Mouse (Mus musculus) liver, postnatal 0 days (tissue): ENCODE measurements around the gene Cdk17. TPM values are rescaled to one million over a fixed set of nuclear protein-coding genes. Genes with fewer than 3 reads are reported as not detected.

Experiments used
- ATAC-seq: fragments of 200-750 bp; cut with Nextera tagmentation; 2 replicates; pipeline ENCODE4 v1.8.0; 2017; ENCODE audit warnings: mild to moderate bottlenecking, moderate library complexity
- DNase-seq: peaks from one replicate; pipeline ENCODE4 v3.0.0-alpha.2; 2016
- H3K27ac ChIP-seq: fragments of 300-500 bp; sonication (generic); 2 replicates; pipeline ENCODE4 v1.5.1; 2014; ENCODE audit warnings: antibody characterized with exemption, moderate library complexity, mild to moderate bottlenecking, low read depth
- H3K27me3 ChIP-seq: fragments of 300-500 bp; sonication (generic); 2 replicates; pipeline ENCODE4 v1.6.1; 2014; ENCODE audit warnings: low read length, control low read depth, mixed read lengths; ENCODE audit not compliant: insufficient read depth
- H3K36me3 ChIP-seq: fragments of 300-500 bp; sonication (generic); replicated peaks from 2 replicates; pipeline ENCODE4 v1.6.1; 2014; ENCODE audit warnings: mild to moderate bottlenecking, control low read depth, low read length, moderate library complexity, mixed read lengths; ENCODE audit not compliant: insufficient read depth
- H3K4me1 ChIP-seq: fragments of 300-500 bp; sonication (generic); 2 replicates; pipeline ENCODE4 v1.6.1; 2014; ENCODE audit warnings: antibody characterized with exemption, mild to moderate bottlenecking, control low read depth; ENCODE audit not compliant: insufficient read depth
- H3K4me2 ChIP-seq: fragments of 300-500 bp; sonication (generic); 2 replicates; pipeline ENCODE4 v1.6.1; 2014; ENCODE audit warnings: low read depth, mild to moderate bottlenecking, low read length, moderate library complexity, mixed read lengths
- H3K4me3 ChIP-seq: fragments of 300-500 bp; sonication (generic); 2 replicates; pipeline ENCODE4 v1.5.1; 2014; ENCODE audit warnings: low read depth, low read length
- H3K9ac ChIP-seq: fragments of 300-500 bp; sonication (generic); replicated peaks from 2 replicates; pipeline ENCODE4 v1.6.1; 2014; ENCODE audit warnings: mild to moderate bottlenecking, moderate library complexity
- H3K9me3 ChIP-seq: fragments of 300-500 bp; sonication (generic); 2 replicates; pipeline ENCODE4 v1.6.1; 2016; ENCODE audit warnings: mild to moderate bottlenecking, control low read depth, low read length, mixed read lengths
- CTCF ChIP-seq: sonication (generic); IDR thresholded peaks from 2 replicates; pipeline ENCODE4 v1.5.1; 2016; ENCODE audit warnings: antibody characterized with exemption, low read depth
- EP300 ChIP-seq: IDR thresholded peaks from 2 replicates; pipeline ENCODE4 v1.6.1; 2016; ENCODE audit warnings: antibody characterized with exemption, low read depth, mild to moderate bottlenecking
- WGBS: fragments of 180-500 bp; shearing (Covaris S2); extraction: QIAGEN DNeasy Blood & Tissue Kit; methylation state at CpG from one replicate; pipeline ENCODE4 v1.1.7; 2014; ENCODE audit not compliant: insufficient replicate concordance; 5-methylcytosine and 5-hydroxymethylcytosine counted together
- polyA plus RNA-seq: library from polyadenylated mRNA; unstranded; fragments of >200 nt; fragmentation: Nextera tagmentation; extraction: Ambion mirVana; gene quantifications from 2 replicates; pipeline ENCODE4 v1.2.1, GENCODE M21; 2015

Gene Cdk17
- polyA plus RNA-seq, 1 experiment from 2014 or later: 7.4 TPM

- 81% methylated on average over 6 of the region's 6 CpGs for WGBS
- Histone ChIP-seq H3K36me3 (peaks cover 9% of the 10 kb centered on the region; the same call in 1 of the 2 replicates), H3K4me1 (peaks cover 6% of the 10 kb centered on the region; the same call in 1 of the 2 replicates), H3K4me2 (no peak overlapping the region), H3K27ac (no peak overlapping the region), H3K9ac (no peak overlapping the region), H3K9me3 (no peaks in the 10 kb centered on the region), H3K27me3 (no peaks in the 10 kb centered on the region), H3K4me3 (no peak overlapping the region)
- TF ChIP-seq EP300: no peak
- TF ChIP-seq CTCF: no peak
- no peak for DNase-seq
- ATAC-seq: no peak
Observed at GRCm38 (mm10) chr10:93253156-93253555, 92.5 kb downstream of the Cdk17 start.

GRCm38 (mm10) chr10:93255294-93255693 is 94.6 kb downstream of the Cdk17 start:
- no peaks in the 10 kb centered on the region for H3K27me3 ChIP-seq
- 0 out of 2 replicates have a peak, but pooled peaks cover 4% of the 10 kb centered on the region for H3K4me1 ChIP-seq
- no peak overlapping the region for H3K4me2 ChIP-seq
- no peaks in the 10 kb centered on the region for H3K9me3 ChIP-seq
- TF ChIP-seq EP300 (no peak), CTCF (no peak)
- 72% methylated on average over 13 of the region's 13 CpGs for WGBS
- no peak for DNase-seq
- 0 out of 2 replicates have a peak, but pooled peaks cover 5% of the 10 kb centered on the region for H3K36me3 ChIP-seq
- H3K9ac ChIP-seq: no peak overlapping the region
- no peak overlapping the region for H3K4me3 ChIP-seq
- no peak for ATAC-seq
- H3K27ac ChIP-seq: no peak overlapping the region

- Histone ChIP-seq H3K9me3 (no peaks in the 10 kb centered on the region), H3K4me2 (no peak overlapping the region), H3K27ac (no peak overlapping the region), H3K36me3 (peaks cover 8% of the 10 kb centered on the region; the same call in 1 of the 2 replicates), H3K27me3 (no peaks in the 10 kb centered on the region), H3K9ac (no peak overlapping the region), H3K4me3 (no peak overlapping the region), H3K4me1 (peaks cover 13% of the 10 kb centered on the region)
- 67% methylated on average over 5 of the region's 5 CpGs for WGBS
- TF ChIP-seq EP300 (no peak), CTCF (no peak)
- ATAC-seq (no peak), DNase-seq (no peak)
Observed at GRCm38 (mm10) chr10:93259826-93260225, 99.2 kb downstream of the Cdk17 start.

- Histone ChIP-seq H3K27me3 (no peaks in the 10 kb centered on the region), H3K4me3 (no peak overlapping the region), H3K36me3 (peaks cover 8% of the 10 kb centered on the region; the same call in 1 of the 2 replicates), H3K9ac (no peak overlapping the region), H3K27ac (peak overlapping the region; percentile 0), H3K4me2 (peak overlapping the region; percentile 44), H3K9me3 (no peaks in the 10 kb centered on the region), H3K4me1 (peaks cover 13% of the 10 kb centered on the region)
- ATAC-seq (peak; percentile 55; the same call in 1 of the 2 replicates), DNase-seq (no peak)
- WGBS: 27% methylated on average over 16 of the region's 16 CpGs
- no peak for TF ChIP-seq CTCF
- no peak for TF ChIP-seq EP300
Observed at GRCm38 (mm10) chr10:93261132-93261980, 100.7 kb downstream of the Cdk17 start.

GRCm38 (mm10) chr10:93261981-93262499 is 101.4 kb downstream of the Cdk17 start:
- H3K4me3 ChIP-seq: no peak overlapping the region
- H3K9me3 ChIP-seq: no peaks in the 10 kb centered on the region
- peak overlapping the region; percentile 0; the same call in 1 of the 2 replicates for H3K27ac ChIP-seq
- peaks cover 13% of the 10 kb centered on the region for H3K4me1 ChIP-seq
- no peak overlapping the region for H3K9ac ChIP-seq
- TF ChIP-seq EP300: no peak
- TF ChIP-seq CTCF: no peak
- peak overlapping the region; percentile 44 for H3K4me2 ChIP-seq
- 31% methylated on average over 15 of the region's 15 CpGs for WGBS
- DNase-seq (no peak), ATAC-seq (peak; percentile 33; the same call in 1 of the 2 replicates)
- H3K36me3 ChIP-seq: peaks cover 8% of the 10 kb centered on the region; the same call in 1 of the 2 replicates
- H3K27me3 ChIP-seq: no peaks in the 10 kb centered on the region

- H3K9me3 ChIP-seq: no peaks in the 10 kb centered on the region
- no peak for ATAC-seq
- no peak overlapping the region for H3K4me2 ChIP-seq
Observed at GRCm38 (mm10) chr10:93263431-93263830, 102.8 kb downstream of the Cdk17 start.

More at GRCm38 (mm10) chr10:93263431-93263830, 102.8 kb downstream of the Cdk17 start:
- TF ChIP-seq EP300 (no peak), CTCF (no peak)
- H3K9ac ChIP-seq: no peak overlapping the region
- 82% methylated on average over 8 of the region's 8 CpGs for WGBS
- H3K4me3 ChIP-seq: no peak overlapping the region
- H3K36me3 ChIP-seq: peaks cover 8% of the 10 kb centered on the region; the same call in 1 of the 2 replicates
- no peaks in the 10 kb centered on the region for H3K27me3 ChIP-seq
- no peak for DNase-seq
- no peak overlapping the region for H3K27ac ChIP-seq
- peaks cover 13% of the 10 kb centered on the region for H3K4me1 ChIP-seq
